Mouse (Mus musculus) adrenal gland, adult 2 months (tissue): Measurements from ENCODE around the gene Gm47959. TPM values are rescaled to one million over a fixed set of nuclear protein-coding genes. Genes with fewer than 3 reads are reported as not detected.
"Not testable (repeated sequence)": the region's sequence is repeated elsewhere in the genome, so short reads cannot be mapped to it uniquely, and the experiment has no call there.

ENCODE experiments used
- DNase-seq: peaks from one replicate; pipeline ENCODE4 v3.0.0; 2021
- long read RNA-seq: library from polyadenylated mRNA; stranded (forward); transcript quantifications from one replicate; pipeline ENCODE4 v2.0.0, GENCODE M21; 2021
- polyA plus RNA-seq: library from polyadenylated mRNA; depleted of rRNA; stranded (reverse); fragments of >200 nt; gene quantifications from 2 replicates; pipeline ENCODE4 v1.2.3, GENCODE M21; 2012; rRNA removed
- total RNA-seq, 2 experiments: library from RNA; stranded (reverse); gene quantifications; 2 replicates each; pipeline ENCODE4 v1.2.3; 2021

The Gm47959 gene
- not detected for total RNA-seq
- not detected in 2 replicates for polyA plus RNA-seq
- long read RNA-seq: 0 reads

- DNase-seq: not testable (repeated sequence)
Observed at GRCm38 (mm10) chr1:83000306-83000705, at the start of gene Gm47959. Gene Gm47959, plus strand, starts transcription at chr1:83000548.

- not testable (repeated sequence) for DNase-seq
Observed at GRCm38 (mm10) chr1:82955913-82956312, 44.4 kb upstream of the Gm47959 start, which contains the start of gene Gm7544. Gene Gm7544, minus strand, starts transcription at chr1:82956013.

- no peak for DNase-seq
Observed at GRCm38 (mm10) chr1:82959870-82960385, 40.4 kb upstream of the Gm47959 start, which contains the start of gene Gm47955. Gene Gm47955, plus strand, starts transcription at chr1:82960286.

- DNase-seq: no peak
Observed at GRCm38 (mm10) chr1:82966413-82966812, 33.9 kb upstream of the Gm47959 start.

DNA sequence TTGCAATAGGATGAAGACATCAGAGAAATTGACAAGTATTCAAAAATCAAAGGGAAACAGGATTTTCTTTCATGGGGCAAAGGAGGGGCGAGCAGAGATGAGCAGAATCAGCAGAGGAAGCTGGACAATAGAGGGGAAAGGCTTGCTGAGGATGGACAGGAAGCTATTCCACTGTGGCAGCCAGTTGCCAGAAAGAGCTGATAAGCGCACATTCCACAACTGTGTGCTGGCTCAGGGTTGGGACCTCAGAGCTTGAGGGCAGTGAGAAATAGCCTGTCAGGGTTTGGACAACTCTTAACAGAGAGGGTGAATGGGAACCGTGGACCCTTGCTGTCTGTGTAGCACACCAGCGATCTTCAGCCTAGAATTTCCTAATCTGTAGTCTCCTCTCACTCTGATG lies 28.3 kb upstream of the Gm47959 start:
- peak; percentile 61 for DNase-seq

GRCm38 (mm10) chr1:82973244-82973643 lies 27.1 kb upstream of the Gm47959 start:
- DNase-seq: no peak

- DNase-seq: no peak
Observed at GRCm38 (mm10) chr1:82973901-82974300, 26.4 kb upstream of the Gm47959 start.

DNA sequence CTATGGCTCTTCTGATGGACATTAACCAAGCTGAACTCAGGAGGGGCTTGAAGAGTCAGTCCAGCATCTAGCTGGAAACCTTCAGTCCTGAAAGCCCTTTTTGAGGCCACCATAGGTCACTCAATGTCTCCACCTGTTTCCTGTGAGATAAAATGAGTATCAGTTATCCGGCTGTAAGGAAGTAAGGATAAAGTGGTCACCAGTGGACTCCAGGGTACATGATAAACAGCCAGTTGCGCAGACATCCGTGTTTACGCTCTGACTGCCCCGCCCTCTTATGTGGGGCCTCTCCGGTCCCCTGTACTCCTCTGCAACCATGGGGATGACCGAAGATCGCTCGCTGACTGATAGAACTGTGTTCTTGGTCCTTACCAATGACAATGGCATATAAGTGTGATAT lies 26.0 kb upstream of the Gm47959 start:
- no peak for DNase-seq

- peak; percentile 33 for DNase-seq
Observed at GRCm38 (mm10) chr1:82975750-82976149, 24.6 kb upstream of the Gm47959 start.

- no peak for DNase-seq
Observed at GRCm38 (mm10) chr1:82977840-82978239, 22.5 kb upstream of the Gm47959 start.

- no peak for DNase-seq
Observed at GRCm38 (mm10) chr1:82986738-82987137, 13.6 kb upstream of the Gm47959 start.

GRCm38 (mm10) chr1:82987530-82988198 lies 12.7 kb upstream of the Gm47959 start:
- peak; percentile 23 for DNase-seq

DNA sequence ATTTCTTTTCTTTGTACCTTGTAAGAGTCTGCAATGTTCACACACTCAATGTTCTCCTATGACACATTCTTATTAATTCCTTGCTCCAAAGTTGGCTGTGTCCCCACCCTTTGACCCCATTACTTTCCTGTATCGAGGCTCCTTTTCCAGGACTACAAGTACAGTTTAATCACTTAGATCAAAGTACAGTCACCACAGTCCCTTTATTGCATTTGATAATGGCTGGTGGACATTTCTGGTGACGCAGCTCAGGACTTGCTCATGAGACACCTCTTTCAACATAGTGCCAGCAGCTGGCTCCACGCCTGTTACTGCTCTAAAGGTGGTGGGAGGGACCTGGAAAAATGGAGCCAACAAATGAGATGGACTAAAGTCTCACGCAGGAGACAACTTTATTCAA lies 9.3 kb upstream of the Gm47959 start:
- peak; percentile 10 for DNase-seq

GRCm38 (mm10) chr1:82991596-82991995 lies 8.8 kb upstream of the Gm47959 start:
- DNase-seq: no peak

- DNase-seq: no peak
Observed at GRCm38 (mm10) chr1:82992093-82992492, 8.3 kb upstream of the Gm47959 start.

- DNase-seq: no peak
Observed at GRCm38 (mm10) chr1:82993947-82994346, 6.4 kb upstream of the Gm47959 start.

- DNase-seq: no peak
Observed at GRCm38 (mm10) chr1:83006218-83007179, 6.2 kb downstream of the Gm47959 start.

DNA sequence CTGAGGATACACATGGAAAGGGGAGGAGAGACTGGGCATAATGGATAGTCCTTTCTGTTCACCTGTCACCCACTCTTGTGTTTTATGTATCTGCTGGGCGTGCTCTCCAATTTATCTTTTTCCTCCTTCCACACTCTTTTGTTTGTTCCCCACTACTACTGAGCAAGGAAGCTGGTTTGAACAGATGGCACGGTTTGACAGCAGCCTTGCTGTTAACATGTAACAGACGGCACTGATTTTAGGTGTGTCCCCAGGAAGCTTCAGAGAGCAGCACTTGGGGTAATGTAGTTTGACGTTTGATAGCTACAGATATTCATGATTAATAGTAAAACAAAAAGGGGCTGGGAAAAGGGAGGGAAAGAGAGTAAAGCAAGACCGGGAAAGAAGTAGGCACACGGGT lies 7.1 kb downstream of the Gm47959 start:
- no peak for DNase-seq

DNA sequence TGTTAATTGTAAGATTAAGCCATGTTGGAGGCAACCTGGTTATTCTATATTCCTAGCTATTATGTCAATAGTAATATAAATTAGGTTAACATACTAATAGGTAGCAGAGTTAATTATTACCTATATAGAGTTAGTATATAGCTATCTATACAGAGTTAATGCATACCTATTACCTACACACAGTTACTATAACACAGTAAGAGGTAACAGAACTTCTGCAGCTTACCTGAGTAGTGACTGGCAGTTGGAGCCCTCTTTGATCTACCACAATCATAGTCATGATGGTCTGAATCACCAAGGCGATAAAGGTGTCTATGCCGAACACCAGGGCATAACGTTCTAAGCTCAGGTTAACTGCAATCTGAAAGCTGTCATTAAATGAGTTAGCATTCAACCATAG lies 14.1 kb downstream of the Gm47959 start:
- DNase-seq: no peak

- no peak for DNase-seq
Observed at GRCm38 (mm10) chr1:83015329-83015879, 15.1 kb downstream of the Gm47959 start.

DNA sequence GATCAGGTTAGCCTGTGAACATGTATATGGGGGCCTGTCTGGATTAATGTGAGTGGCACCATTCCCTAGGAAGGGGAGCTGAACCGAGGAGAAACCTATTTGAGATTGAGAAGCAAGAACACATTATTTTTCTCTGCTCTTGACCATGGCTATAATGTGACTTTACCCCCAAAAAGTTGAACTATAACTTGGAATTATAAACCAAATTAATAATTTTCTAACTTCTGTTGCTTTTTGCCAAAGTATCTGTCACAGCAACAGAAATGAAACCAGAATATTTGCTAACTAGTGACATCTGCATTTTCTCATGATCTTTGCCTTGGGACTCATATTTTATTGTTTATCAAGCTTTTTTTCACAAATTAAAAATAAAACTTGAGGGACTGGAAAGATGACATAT lies 16.2 kb downstream of the Gm47959 start:
- DNase-seq: no peak

- no peak for DNase-seq
Observed at GRCm38 (mm10) chr1:83031950-83032349, 31.6 kb downstream of the Gm47959 start.
